Mouse (Mus musculus) mature B cell (primary cell): ENCODE data around the gene Vmn1r26.
"Not testable (repeated sequence)": the region's sequence is repeated elsewhere in the genome, so short reads cannot be mapped to it uniquely, and the experiment has no call there.

ENCODE experiments used
- in situ Hi-C: fragments of 300-500 bp; cut with MboI; formaldehyde crosslinking; loops from 2 replicates; pipeline ENCODE4 v1.14.3; 2019

Gene Vmn1r26

GRCm38 (mm10) chr6:58015059-58015458, at the start of gene Vmn1r26:
Vmn1r26 (minus strand) TSS chr6:58015159.
- in situ Hi-C loops, result no loop called here

GRCm38 (mm10) chr6:58044025-58044424, 29.1 kb upstream of the Vmn1r26 start:
- in situ Hi-C loops, result no loop called here

GRCm38 (mm10) chr6:58017478-58017877, 2.5 kb upstream of the Vmn1r26 start:
- in situ Hi-C loops, result not testable (repeated sequence)

GRCm38 (mm10) chr6:57980710-57981109, 34.2 kb downstream of the Vmn1r26 start, which contains the start of gene Vmn1r25:
Vmn1r25 (minus strand) TSS chr6:57980810.
- in situ Hi-C loops, result no loop called here

- in situ Hi-C loops, result not testable (repeated sequence)
Observed at GRCm38 (mm10) chr6:57961403-57961802, 53.6 kb downstream of the Vmn1r26 start, which contains the start of gene Vmn1r24. Vmn1r24 (minus strand) TSS chr6:57961503.
